Mouse (Mus musculus) bone marrow, adult 2 months (tissue): ENCODE measurements at regions not wholly inside any gene's neighbourhood (a gene's known extent, or its start where the extent isn't known, plus 50 kb on each side); places are given as distances from the start of the nearest gene placed in this dataset.

Source experiments
- CTCF ChIP-seq: fragments of 200-500 bp; IDR thresholded peaks from 2 replicates; pipeline ENCODE4 v1.5.1; 2011; ENCODE audit warnings: low read length, control low read depth; ENCODE audit not compliant: control insufficient read depth, insufficient read depth
- POLR2A ChIP-seq: fragments of 200-500 bp; IDR thresholded peaks from 2 replicates; pipeline ENCODE4 v1.6.1; 2011; ENCODE audit warnings: low read depth, mild to moderate bottlenecking, control low read depth, low read length, borderline replicate concordance; ENCODE audit not compliant: control insufficient read depth

GRCm38 (mm10) chr2:12492369-12492768, 73.1 kb upstream of the Mindy3 start:
- TF ChIP-seq POLR2A (no peak), CTCF (peak; percentile 52)
